Mouse (Mus musculus) testis, adult 2 months (tissue): Measurements from ENCODE around the gene Rad18.

ENCODE experiments used
- CTCF ChIP-seq: fragments of 200-500 bp; IDR thresholded peaks from 2 replicates; pipeline ENCODE4 v1.5.1; 2012; ENCODE audit warnings: low read depth, mild to moderate bottlenecking, inconsistent platforms, low read length, moderate library complexity; ENCODE audit not compliant: control insufficient read depth, insufficient read depth, insufficient replicate concordance
- POLR2A ChIP-seq: fragments of 200-500 bp; IDR thresholded peaks from 2 replicates; pipeline ENCODE4 v1.6.1; 2012; ENCODE audit warnings: low read depth, mild to moderate bottlenecking, inconsistent platforms, low read length, moderate library complexity; ENCODE audit not compliant: control insufficient read depth

GRCm38 (mm10) chr6:112570413-112570812 is 126.1 kb downstream of the Rad18 start:
- no peak for TF ChIP-seq POLR2A
- no peak for TF ChIP-seq CTCF
